Mouse (Mus musculus): ENCODE results near the gene Samt2.
"Not testable (repeated sequence)": the region's sequence is repeated elsewhere in the genome, so short reads cannot be mapped to it uniquely, and the experiment has no call there.

The Samt2 gene

DNA sequence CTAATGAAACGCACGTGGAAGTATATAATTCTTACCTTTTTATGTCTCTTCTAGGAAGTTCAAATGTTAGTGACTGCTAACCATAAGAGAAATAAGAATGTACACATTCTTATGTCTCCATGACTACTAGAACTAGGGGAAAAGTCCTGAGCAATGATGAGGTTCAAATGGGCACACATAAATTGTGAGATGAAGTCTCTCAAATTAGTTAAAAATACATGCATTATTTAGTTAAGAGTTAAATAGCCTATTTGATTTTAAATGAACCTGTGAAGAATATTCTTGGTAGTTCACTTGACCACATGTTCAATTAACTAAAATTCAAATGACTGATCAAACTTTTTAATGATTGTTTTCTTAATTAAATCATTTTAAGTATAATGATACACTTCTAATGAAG is at the start of gene Samt2:
TSS of gene Samt2 (minus strand) at position 101 of the 400 bp plus-strand sequence.
- DNase-seq = not testable (repeated sequence)

Data from right cerebral cortex, postnatal 25 days (tissue).